Mouse (Mus musculus) gastrocnemius, adult 18-20 months (tissue): ENCODE measurements around the gene Alyref. TPM values are rescaled to one million over a fixed set of nuclear protein-coding genes. Genes with fewer than 3 reads are reported as not detected.
A peak's percentile ranks its signal among the peaks of the same experiment; 100 is the strongest.

ENCODE experiments used
- DNase-seq: peaks from one replicate; pipeline ENCODE4 v3.0.0; 2021; ENCODE audit warnings: low spot score
- total RNA-seq, 2 experiments: library from RNA; stranded (reverse); gene quantifications; 2 replicates each; pipeline ENCODE4 v1.2.3; 2021

The Alyref gene
- total RNA-seq, 2 experiments from 2014 or later, result 42.8 to 48.6 TPM

GRCm38 (mm10) chr11:120626785-120627467, 28.8 kb upstream of the Alyref start:
- DNase-seq, result no peak

GRCm38 (mm10) chr11:120625152-120625775, 27.1 kb upstream of the Alyref start, which contains the start of gene Sirt7:
Sirt7 (minus strand) TSS chr11:120625240.
- no peak for DNase-seq

- peak; percentile 79 for DNase-seq
Measured at GRCm38 (mm10) chr11:120624680-120625111, 26.5 kb upstream of the Alyref start.

GRCm38 (mm10) chr11:120623961-120624679, 26.0 kb upstream of the Alyref start:
- peak; percentile 68 for DNase-seq

- DNase-seq, result no peak
Measured at GRCm38 (mm10) chr11:120622805-120623204, 24.6 kb upstream of the Alyref start.

- no peak for DNase-seq
Measured at GRCm38 (mm10) chr11:120620195-120620594, 22.0 kb upstream of the Alyref start.

- no peak for DNase-seq
Measured at GRCm38 (mm10) chr11:120618619-120619535, 20.7 kb upstream of the Alyref start.

- peak; percentile 92 for DNase-seq
Measured at GRCm38 (mm10) chr11:120617519-120618112, 19.5 kb upstream of the Alyref start, which contains the start of gene Pcyt2. Pcyt2 (minus strand) TSS chr11:120617936.

GRCm38 (mm10) chr11:120616617-120617294, 18.6 kb upstream of the Alyref start:
- DNase-seq, result no peak

GRCm38 (mm10) chr11:120615606-120616203, 17.5 kb upstream of the Alyref start:
- DNase-seq, result no peak

- no peak for DNase-seq
Measured at GRCm38 (mm10) chr11:120615167-120615566, 17.0 kb upstream of the Alyref start.

- no peak for DNase-seq
Measured at GRCm38 (mm10) chr11:120613976-120614375, 15.8 kb upstream of the Alyref start.

- DNase-seq, result no peak
Measured at GRCm38 (mm10) chr11:120613481-120613972, 15.4 kb upstream of the Alyref start.

- DNase-seq, result peak; percentile 81
Measured at GRCm38 (mm10) chr11:120612763-120613162, 14.6 kb upstream of the Alyref start.

- DNase-seq, result no peak
Measured at GRCm38 (mm10) chr11:120610477-120611046, 12.4 kb upstream of the Alyref start.

- DNase-seq, result no peak
Measured at GRCm38 (mm10) chr11:120609250-120609649, 11.1 kb upstream of the Alyref start.

GRCm38 (mm10) chr11:120608241-120609034, 10.3 kb upstream of the Alyref start, which contains the start of gene Npb:
Npb (plus strand) TSS chr11:120608477.
- DNase-seq, result no peak

- DNase-seq, result no peak
Measured at GRCm38 (mm10) chr11:120606764-120607163, 8.6 kb upstream of the Alyref start.
